Mouse (Mus musculus) myocyte (in vitro differentiated cells): ENCODE data around the gene Atp1a2. TPM values are rescaled to one million over a fixed set of nuclear protein-coding genes. Genes with fewer than 3 reads are reported as not detected.

Source experiments
- H3K27me3 ChIP-seq: one replicate; pipeline ENCODE4 v1.6.1; 2011; ENCODE audit not compliant: control insufficient read depth, insufficient read depth, insufficient read length
- H3K36me3 ChIP-seq: one replicate; pipeline ENCODE4 v1.6.1; 2011; ENCODE audit not compliant: control insufficient read depth, insufficient read depth
- H3K4me2 ChIP-seq: one replicate; pipeline ENCODE4 v1.6.1; 2011; ENCODE audit warnings: low read depth, control low read depth
- H3K4me3 ChIP-seq: one replicate; pipeline ENCODE4 v1.5.1; 2011; ENCODE audit warnings: mild to moderate bottlenecking, control low read depth, moderate library complexity
- H3K79me2 ChIP-seq: one replicate; pipeline ENCODE4 v1.6.1; 2011; ENCODE audit not compliant: control insufficient read depth, insufficient read depth
- H3ac ChIP-seq: one replicate; pipeline ENCODE4 v1.6.1; 2011; ENCODE audit not compliant: control insufficient read depth, insufficient read length
- CEBPB ChIP-seq: IDR thresholded peaks from 2 replicates; pipeline ENCODE4 v1.6.1; 2011; ENCODE audit warnings: mild to moderate bottlenecking, moderate library complexity; ENCODE audit not compliant: poor library complexity, insufficient read depth, severe bottlenecking
- E2F4 ChIP-seq: IDR thresholded peaks from one replicate; pipeline ENCODE4 v1.6.1; 2011; ENCODE audit warnings: mild to moderate bottlenecking, control low read depth, moderate library complexity; ENCODE audit not compliant: insufficient read depth
- MAX ChIP-seq: IDR thresholded peaks from one replicate; pipeline ENCODE4 v1.6.1; 2011; ENCODE audit warnings: low read depth, mild to moderate bottlenecking, control low read depth
- MYOD1 ChIP-seq, 3 experiments: IDR thresholded peaks; one replicate each; pipeline ENCODE4 v1.6.1; 2011; ENCODE audit warnings: control low read depth in 2 of 3, low read depth in 2 of 3, mild to moderate bottlenecking in 2 of 3, moderate library complexity in 1 of 3; ENCODE audit not compliant: insufficient read length in 2 of 3, control insufficient read depth in 1 of 3
- MYOG ChIP-seq, 3 experiments: IDR thresholded peaks; one replicate each; pipeline ENCODE4 v1.6.1; 2011; ENCODE audit warnings: control low read depth in 2 of 3, low read depth in 2 of 3, mild to moderate bottlenecking in 2 of 3; ENCODE audit not compliant: insufficient read length in 2 of 3, control insufficient read depth in 1 of 3, insufficient read depth in 1 of 3
- POLR2A ChIP-seq: IDR thresholded peaks from one replicate; pipeline ENCODE4 v1.6.1; 2011; ENCODE audit warnings: low read depth, mild to moderate bottlenecking, control low read depth, moderate library complexity; ENCODE audit not compliant: insufficient read length
- POLR2AphosphoS2 ChIP-seq: IDR thresholded peaks from one replicate; pipeline ENCODE4 v1.6.1; 2011; ENCODE audit warnings: low read depth, control low read depth; ENCODE audit not compliant: insufficient read length
- REST ChIP-seq: IDR thresholded peaks from one replicate; pipeline ENCODE4 v1.6.1; 2011; ENCODE audit warnings: mild to moderate bottlenecking, control low read depth, moderate library complexity; ENCODE audit not compliant: insufficient read depth, insufficient read length
- SRF ChIP-seq: IDR thresholded peaks from one replicate; pipeline ENCODE4 v1.6.1; 2011; ENCODE audit warnings: low read depth; ENCODE audit not compliant: control insufficient read depth, insufficient read length
- TCF12 ChIP-seq: IDR thresholded peaks from one replicate; pipeline ENCODE4 v1.6.1; 2011; ENCODE audit warnings: mild to moderate bottlenecking, control low read depth; ENCODE audit not compliant: poor library complexity, insufficient read depth, severe bottlenecking
- TCF3 ChIP-seq: IDR thresholded peaks from one replicate; pipeline ENCODE4 v1.6.1; 2011; ENCODE audit warnings: low read depth, control low read depth; ENCODE audit not compliant: insufficient read length
- USF1 ChIP-seq: IDR thresholded peaks from one replicate; pipeline ENCODE4 v1.6.1; 2011; ENCODE audit warnings: low read depth, mild to moderate bottlenecking, control low read depth, moderate library complexity
- polyA plus RNA-seq: library from polyadenylated mRNA; unstranded; fragments of >200 nt; fragmentation: generic; extraction: Trizol; gene quantifications from one replicate; pipeline ENCODE4 v1.2.1, GENCODE M21; 2012; ENCODE audit warnings: missing spikeins

The Atp1a2 gene
- polyA plus RNA-seq, 1 experiment: 92.9 TPM

- peaks cover 36% of the 10 kb centered on the region for H3K27me3 ChIP-seq
- no peaks in the 10 kb centered on the region for H3K36me3 ChIP-seq
- no peaks in the 10 kb centered on the region for H3K79me2 ChIP-seq
- no peak overlapping the region for H3K4me3 ChIP-seq
- H3K4me2 ChIP-seq: no peak overlapping the region
- TF ChIP-seq E2F4 (no peak), USF1 (no peak), REST (no peak), TCF3 (no peak), SRF (no peak), MYOD1 (IDR thresholded peaks at IDR 0.05; ENCODE audit: control insufficient read depth in 1 of 3, insufficient read length in 2 of 3, low read depth in 2 of 3) (no peak), CEBPB (no peak), POLR2AphosphoS2 (no peak), POLR2A (no peak), MYOG (IDR thresholded peaks at IDR 0.05; ENCODE audit: control insufficient read depth in 1 of 3, insufficient read depth in 1 of 3, insufficient read length in 2 of 3, low read depth in 2 of 3) (no peak)
- H3ac ChIP-seq: no peak overlapping the region
Measured at GRCm38 (mm10) chr1:172335804-172336203, 37.9 kb upstream of the Atp1a2 start.

DNA sequence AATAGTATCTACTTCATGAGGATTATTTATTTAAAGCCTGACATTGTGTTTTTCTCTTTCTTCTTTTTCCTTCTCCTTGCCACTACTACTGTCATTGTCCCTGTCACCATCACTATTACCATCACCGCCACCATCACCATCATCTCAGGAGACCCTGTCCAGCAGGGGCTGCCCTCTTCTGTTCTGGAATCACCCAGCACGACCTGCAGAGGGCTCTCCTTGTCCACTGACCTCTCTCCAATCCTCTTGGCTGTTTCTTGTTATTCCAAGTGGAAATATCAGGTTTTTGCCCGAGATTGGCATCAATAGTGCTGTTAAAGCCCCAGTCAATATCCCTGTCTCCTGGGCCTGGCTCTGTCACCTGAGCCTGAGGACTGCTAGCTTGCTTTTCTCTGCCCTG is 35.6 kb upstream of the Atp1a2 start:
- peaks cover 30% of the 10 kb centered on the region for H3K27me3 ChIP-seq
- H3K79me2 ChIP-seq: no peaks in the 10 kb centered on the region
- H3K4me3 ChIP-seq: no peak overlapping the region
- no peak for TF ChIP-seq POLR2A
- no peak for TF ChIP-seq E2F4
- no peak for TF ChIP-seq CEBPB
- TF ChIP-seq USF1: no peak
- no peak for TF ChIP-seq TCF12
- TF ChIP-seq TCF3: no peak
- no peak for TF ChIP-seq REST
- H3K4me2 ChIP-seq: no peak overlapping the region
- H3ac ChIP-seq: no peak overlapping the region
- H3K36me3 ChIP-seq: no peaks in the 10 kb centered on the region

DNA sequence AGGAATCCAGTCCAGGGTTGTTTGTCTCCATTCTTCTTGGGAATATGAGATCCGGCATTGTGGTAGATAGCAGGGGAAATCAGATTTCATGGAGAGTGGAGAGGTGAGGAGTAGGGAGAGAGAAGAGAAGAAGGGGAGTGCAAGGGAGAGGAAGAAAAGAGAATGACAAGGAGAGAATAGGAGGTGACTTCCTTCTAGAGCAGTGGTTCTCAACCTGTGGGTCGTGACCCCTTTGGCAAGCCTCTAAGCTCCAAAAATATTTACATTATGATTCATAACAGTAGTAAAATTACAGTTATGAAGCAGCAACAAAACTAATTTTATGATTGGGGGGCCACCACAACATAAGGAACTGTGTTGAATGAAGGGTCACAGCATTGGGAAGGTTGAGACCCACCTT is 35.1 kb upstream of the Atp1a2 start:
- Histone ChIP-seq H3K79me2 (no peaks in the 10 kb centered on the region), H3K4me2 (no peak overlapping the region), H3K36me3 (no peaks in the 10 kb centered on the region), H3ac (no peak overlapping the region), H3K4me3 (no peak overlapping the region), H3K27me3 (peaks cover 30% of the 10 kb centered on the region)
- no peak for TF ChIP-seq SRF
- no peak for TF ChIP-seq POLR2AphosphoS2
- TF ChIP-seq MYOD1 (IDR thresholded peaks at IDR 0.05; ENCODE audit: control insufficient read depth in 1 of 3, insufficient read length in 2 of 3, low read depth in 2 of 3): no peak
- no peak for TF ChIP-seq TCF3
- TF ChIP-seq TCF12: no peak
- no peak for TF ChIP-seq REST
- no peak for TF ChIP-seq USF1
- TF ChIP-seq MYOG (IDR thresholded peaks at IDR 0.05; ENCODE audit: control insufficient read depth in 1 of 3, insufficient read depth in 1 of 3, insufficient read length in 2 of 3, low read depth in 2 of 3): no peak
- no peak for TF ChIP-seq MAX
- TF ChIP-seq POLR2A: no peak
- TF ChIP-seq E2F4: no peak
- no peak for TF ChIP-seq CEBPB

DNA sequence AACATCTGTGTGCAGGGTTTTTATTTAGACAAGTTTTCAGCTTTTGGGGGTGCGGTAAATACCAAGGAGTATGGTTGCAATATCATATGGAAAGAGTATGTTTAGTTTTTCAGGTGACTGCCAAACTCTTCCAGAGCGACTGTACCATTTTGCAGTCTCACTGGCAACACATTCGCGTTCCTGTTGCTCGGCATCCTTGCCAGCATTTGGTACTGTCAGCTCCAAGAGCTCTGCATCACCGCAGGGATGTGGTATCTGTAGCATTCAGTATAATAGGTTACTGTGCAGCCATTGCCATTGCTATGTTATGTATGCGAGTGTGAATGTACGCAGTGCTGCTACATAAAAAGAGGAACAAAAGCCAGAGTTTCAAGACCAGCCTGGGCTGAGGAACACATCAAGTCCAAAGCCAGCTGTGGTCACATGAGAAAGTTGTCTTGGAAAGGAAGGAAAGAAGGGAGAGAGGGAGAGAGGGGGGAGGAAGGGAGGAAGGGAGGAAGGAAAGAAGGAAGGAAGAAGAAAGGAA is 33.6 kb upstream of the Atp1a2 start:
- no peak overlapping the region for H3K4me2 ChIP-seq
- H3K4me3 ChIP-seq: no peak overlapping the region
- H3K27me3 ChIP-seq: peaks cover 30% of the 10 kb centered on the region
- TF ChIP-seq E2F4 (no peak), REST (no peak), POLR2A (no peak), TCF12 (no peak), USF1 (no peak)
- H3K36me3 ChIP-seq: no peaks in the 10 kb centered on the region
- no peaks in the 10 kb centered on the region for H3K79me2 ChIP-seq
- no peak overlapping the region for H3ac ChIP-seq

- Histone ChIP-seq H3K79me2 (no peaks in the 10 kb centered on the region), H3K27me3 (peaks cover 20% of the 10 kb centered on the region), H3K36me3 (no peaks in the 10 kb centered on the region), H3K4me3 (no peak overlapping the region), H3ac (no peak overlapping the region), H3K4me2 (no peak overlapping the region)
- TF ChIP-seq POLR2AphosphoS2 (no peak), POLR2A (no peak), TCF3 (no peak), MYOG (IDR thresholded peaks at IDR 0.05; ENCODE audit: control insufficient read depth in 1 of 3, insufficient read depth in 1 of 3, insufficient read length in 2 of 3, low read depth in 2 of 3) (no peak), USF1 (no peak), CEBPB (no peak), MAX (no peak), REST (no peak), MYOD1 (IDR thresholded peaks at IDR 0.05; ENCODE audit: control insufficient read depth in 1 of 3, insufficient read length in 2 of 3, low read depth in 2 of 3) (no peak), TCF12 (no peak), E2F4 (no peak), SRF (no peak)
Measured at GRCm38 (mm10) chr1:172329616-172330015, 31.8 kb upstream of the Atp1a2 start.
